Mouse (Mus musculus) midbrain, embryonic 14.5 days (tissue): ENCODE measurements at regions not wholly inside any gene's neighbourhood (a gene's known extent, or its start where the extent isn't known, plus 50 kb on each side); places are given as distances from the start of the nearest gene placed in this dataset.

Experiments used
- ATAC-seq: fragments of 200-750 bp; cut with Nextera tagmentation; 2 replicates; pipeline ENCODE4 v1.8.0; 2017; ENCODE audit warnings: moderate number of reproducible peaks, moderate library complexity; ENCODE audit not compliant: low FRiP score, low TSS enrichment
- DNase-seq: peaks from one replicate; pipeline ENCODE4 v3.0.0-alpha.2; 2015
- H3K27ac ChIP-seq: fragments of 300-500 bp; sonication (generic); replicated peaks from 2 replicates; pipeline ENCODE4 v1.5.1; 2014; ENCODE audit warnings: mild to moderate bottlenecking, low read depth, low read length, moderate library complexity
- H3K27me3 ChIP-seq: fragments of 300-500 bp; sonication (generic); 2 replicates; pipeline ENCODE4 v1.6.1; 2014; ENCODE audit warnings: low read length, control low read depth, mixed read lengths; ENCODE audit not compliant: control insufficient read depth, insufficient read depth
- H3K36me3 ChIP-seq: fragments of 300-500 bp; sonication (generic); 2 replicates; pipeline ENCODE4 v1.6.1; 2014; ENCODE audit warnings: low read length, control low read depth; ENCODE audit not compliant: control insufficient read depth, insufficient read depth
- H3K4me1 ChIP-seq: fragments of 300-500 bp; sonication (generic); 2 replicates; pipeline ENCODE4 v1.6.1; 2014; ENCODE audit warnings: mild to moderate bottlenecking, antibody characterized with exemption, low read length, control low read depth; ENCODE audit not compliant: control insufficient read depth, insufficient read depth
- H3K4me2 ChIP-seq: fragments of 300-500 bp; sonication (generic); 2 replicates; pipeline ENCODE4 v1.6.1; 2014; ENCODE audit warnings: mild to moderate bottlenecking, low read length, moderate library complexity
- H3K4me3 ChIP-seq: fragments of 300-500 bp; sonication (generic); replicated peaks from 2 replicates; pipeline ENCODE4 v1.5.1; 2014; ENCODE audit warnings: low read depth, low read length
- H3K9ac ChIP-seq: fragments of 300-500 bp; sonication (generic); replicated peaks from 2 replicates; pipeline ENCODE4 v1.6.1; 2014; ENCODE audit warnings: mild to moderate bottlenecking, low read length, moderate library complexity
- H3K9me3 ChIP-seq: fragments of 300-500 bp; sonication (generic); 2 replicates; pipeline ENCODE4 v1.6.1; 2016; ENCODE audit warnings: low read length, control low read depth, mixed read lengths; ENCODE audit not compliant: control insufficient read depth
- WGBS: fragments of 180-500 bp; shearing (Covaris S2); extraction: QIAGEN DNeasy Blood & Tissue Kit; methylation state at CpG from one replicate; pipeline ENCODE4 v1.1.7; 2014; 5-methylcytosine and 5-hydroxymethylcytosine counted together

- WGBS: 96% methylated on average over 1 of the region's 1 CpGs
- no peak overlapping the region for H3K4me2 ChIP-seq
- no peak overlapping the region for H3K4me3 ChIP-seq
- ATAC-seq: no peak
- no peak overlapping the region for H3K9ac ChIP-seq
- no peaks in the 10 kb centered on the region for H3K36me3 ChIP-seq
- no peak for DNase-seq
- no peak overlapping the region for H3K27ac ChIP-seq
- H3K27me3 ChIP-seq: no peaks in the 10 kb centered on the region
- H3K9me3 ChIP-seq: no peaks in the 10 kb centered on the region
- no peaks in the 10 kb centered on the region for H3K4me1 ChIP-seq
These were observed 1926.9 kb upstream of the Gm38303 start for GRCm38 (mm10) chr3:12262342-12262741.

- WGBS: 86% methylated on average over 1 of the region's 1 CpGs
- Histone ChIP-seq H3K4me1 (no peaks in the 10 kb centered on the region), H3K27ac (no peak overlapping the region), H3K9ac (no peak overlapping the region), H3K9me3 (no peaks in the 10 kb centered on the region), H3K36me3 (no peaks in the 10 kb centered on the region), H3K27me3 (no peaks in the 10 kb centered on the region), H3K4me2 (no peak overlapping the region), H3K4me3 (no peak overlapping the region)
- DNase-seq (no peak), ATAC-seq (no peak)
These were observed 1922.2 kb upstream of the Gm38303 start for GRCm38 (mm10) chr3:12257650-12258049.

- no peaks in the 10 kb centered on the region for H3K27me3 ChIP-seq
- H3K4me3 ChIP-seq: no peak overlapping the region
- no peaks in the 10 kb centered on the region for H3K9me3 ChIP-seq
- no peak overlapping the region for H3K9ac ChIP-seq
- H3K27ac ChIP-seq: no peak overlapping the region
- no peak overlapping the region for H3K4me2 ChIP-seq
- whole genome bisulfite sequencing: 92% methylated on average over 3 of the region's 3 CpGs
- H3K4me1 ChIP-seq: no peaks in the 10 kb centered on the region
- ATAC-seq (no peak), DNase-seq (no peak)
- H3K36me3 ChIP-seq: no peaks in the 10 kb centered on the region
These were observed 1910.7 kb upstream of the Gm38303 start for GRCm38 (mm10) chr3:12246145-12246544.

DNA sequence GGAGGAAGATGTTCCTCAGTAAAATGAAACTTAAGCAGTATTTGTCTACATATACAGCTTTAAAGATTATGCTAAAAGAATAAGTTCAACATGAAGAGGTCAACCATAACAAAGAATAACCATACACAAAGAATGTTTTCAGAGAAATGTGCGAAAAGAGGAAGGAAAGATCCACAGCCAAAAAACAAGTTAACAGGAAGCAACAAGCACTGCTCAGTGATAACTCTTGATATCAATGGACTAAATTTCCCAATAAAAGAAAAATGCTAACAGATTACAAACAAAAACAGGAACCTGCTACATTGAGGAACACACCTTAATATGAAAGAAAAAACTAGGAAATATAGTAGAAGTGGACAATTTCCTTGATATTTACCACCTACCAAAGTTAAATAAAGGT, 1905.5 kb upstream of the Gm38303 start:
- Histone ChIP-seq H3K9me3 (no peaks in the 10 kb centered on the region), H3K36me3 (no peaks in the 10 kb centered on the region), H3K9ac (no peak overlapping the region), H3K4me2 (no peak overlapping the region), H3K4me1 (no peaks in the 10 kb centered on the region), H3K4me3 (no peak overlapping the region), H3K27ac (no peak overlapping the region), H3K27me3 (no peaks in the 10 kb centered on the region)
- ATAC-seq (no peak), DNase-seq (no peak)
- WGBS: 91% methylated on average over 1 of the region's 1 CpGs

- Histone ChIP-seq H3K4me2 (no peak overlapping the region), H3K4me3 (no peak overlapping the region), H3K9ac (no peak overlapping the region), H3K9me3 (no peaks in the 10 kb centered on the region), H3K27me3 (no peaks in the 10 kb centered on the region), H3K36me3 (no peaks in the 10 kb centered on the region), H3K27ac (no peak overlapping the region), H3K4me1 (no peaks in the 10 kb centered on the region)
- ATAC-seq (no peak), DNase-seq (no peak)
These were observed 1892.4 kb upstream of the Gm38303 start for GRCm38 (mm10) chr3:12227741-12228480.

GRCm38 (mm10) chr3:12226816-12227215, 1891.3 kb upstream of the Gm38303 start:
- no peaks in the 10 kb centered on the region for H3K9me3 ChIP-seq
- no peak overlapping the region for H3K27ac ChIP-seq
- no peak overlapping the region for H3K9ac ChIP-seq
- 85% methylated on average over 3 of the region's 3 CpGs for WGBS
- no peaks in the 10 kb centered on the region for H3K36me3 ChIP-seq
- no peaks in the 10 kb centered on the region for H3K4me1 ChIP-seq
- ATAC-seq (no peak), DNase-seq (no peak)
- H3K4me2 ChIP-seq: no peak overlapping the region
- H3K27me3 ChIP-seq: no peaks in the 10 kb centered on the region
- H3K4me3 ChIP-seq: no peak overlapping the region

DNA sequence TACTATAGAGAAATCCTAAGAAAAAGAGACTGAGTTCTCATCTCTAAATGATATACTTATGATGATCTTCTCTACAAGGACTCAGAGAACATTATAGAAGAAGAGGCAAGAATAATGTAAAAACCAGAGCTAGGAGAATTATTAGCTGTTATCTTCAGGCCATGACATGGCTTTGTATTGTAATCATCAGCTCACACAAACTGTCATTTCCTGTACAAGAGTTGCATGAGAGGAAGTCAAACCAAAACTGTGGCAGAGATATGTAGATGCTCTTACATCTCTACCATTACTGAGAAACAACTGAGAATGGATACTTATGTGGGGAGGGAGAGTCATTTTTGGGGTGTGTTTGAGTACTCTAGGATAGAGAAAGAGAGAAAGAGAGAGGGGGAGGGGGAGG, 1889.4 kb upstream of the Gm38303 start:
- no peak overlapping the region for H3K27ac ChIP-seq
- DNase-seq: no peak
- no peak overlapping the region for H3K4me3 ChIP-seq
- no peaks in the 10 kb centered on the region for H3K36me3 ChIP-seq
- no peak overlapping the region for H3K9ac ChIP-seq
- no peaks in the 10 kb centered on the region for H3K4me1 ChIP-seq
- H3K4me2 ChIP-seq: no peak overlapping the region
- ATAC-seq: no peak
- no peaks in the 10 kb centered on the region for H3K27me3 ChIP-seq
- H3K9me3 ChIP-seq: no peaks in the 10 kb centered on the region

DNA sequence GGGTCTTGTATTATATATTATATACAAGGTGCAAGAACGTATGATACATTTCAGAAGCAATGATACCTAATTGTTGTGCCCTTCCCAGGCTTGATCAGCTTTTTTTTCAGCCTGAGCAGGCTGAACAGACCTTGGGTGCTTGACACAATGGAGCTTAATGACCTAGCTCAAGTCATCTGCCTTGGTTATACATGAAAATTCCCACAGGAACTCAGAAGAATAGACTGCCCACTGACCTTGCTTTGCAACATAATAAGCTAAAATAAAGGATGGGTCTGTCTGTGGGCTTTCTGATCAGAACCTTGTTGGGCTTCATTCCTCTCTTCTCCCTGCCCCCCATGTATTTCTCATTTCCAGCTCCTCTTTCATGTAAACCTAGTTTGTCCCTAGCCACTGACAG, 1880.6 kb upstream of the Gm38303 start:
- ATAC-seq: no peak
- WGBS: 67% methylated on average over 1 of the region's 1 CpGs

GRCm38 (mm10) chr3:12214821-12215220, 1879.3 kb upstream of the Gm38303 start:
- Histone ChIP-seq H3K36me3 (no peaks in the 10 kb centered on the region), H3K4me3 (no peak overlapping the region), H3K27me3 (no peaks in the 10 kb centered on the region), H3K9me3 (no peaks in the 10 kb centered on the region), H3K27ac (no peak overlapping the region), H3K4me2 (no peak overlapping the region), H3K4me1 (no peaks in the 10 kb centered on the region), H3K9ac (no peak overlapping the region)
- DNase-seq (peak; percentile 2), ATAC-seq (no peak)
- 85% methylated on average over 3 of the region's 3 CpGs for WGBS

More for the DNA sequence above, 1880.6 kb upstream of the Gm38303 start:
- Histone ChIP-seq H3K27me3 (no peaks in the 10 kb centered on the region), H3K4me3 (no peak overlapping the region), H3K4me2 (no peak overlapping the region), H3K9me3 (no peaks in the 10 kb centered on the region), H3K9ac (no peak overlapping the region), H3K36me3 (no peaks in the 10 kb centered on the region), H3K27ac (no peak overlapping the region), H3K4me1 (no peaks in the 10 kb centered on the region)
- no peak for DNase-seq
